Mouse (Mus musculus): ENCODE data around the gene Plch1.

DNA sequence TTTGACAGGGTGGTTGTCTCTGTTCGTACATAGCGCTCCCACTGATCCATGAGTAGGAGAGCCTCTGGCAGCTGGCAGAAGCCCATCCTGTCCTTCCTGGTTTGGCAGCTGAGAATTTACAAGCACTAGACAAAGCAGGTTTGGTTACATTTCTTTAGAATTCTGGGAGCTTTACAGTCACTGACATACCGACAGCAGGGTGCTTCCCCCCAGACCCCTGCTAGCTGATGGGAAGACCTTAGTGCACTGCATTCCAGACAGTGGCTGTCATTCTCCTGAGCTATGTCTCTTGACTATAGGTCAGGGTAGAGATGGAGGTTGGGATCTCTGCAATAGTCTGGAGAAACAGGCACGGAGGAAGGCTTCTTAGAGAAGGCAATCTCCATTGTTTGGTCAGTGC lies 230.5 kb downstream of the Plch1 start:
- TF ChIP-seq CTCF (IDR thresholded peaks at IDR 0.05) (no peak), POLR2A (IDR thresholded peaks at IDR 0.05; ENCODE audit: insufficient read depth, low read depth, low read length) (no peak)

Data from heart, adult 2 months (tissue).